Mouse (Mus musculus) embryonic facial prominence, embryonic 10.5 days (tissue): ENCODE measurements around the gene Ccl27a. TPM values are rescaled to one million over a fixed set of nuclear protein-coding genes. Genes with fewer than 3 reads are reported as not detected.

Source experiments
- polyA plus RNA-seq: library from polyadenylated mRNA; unstranded; fragments of >200 nt; fragmentation: Nextera tagmentation; extraction: Ambion mirVana; gene quantifications from 2 replicates; pipeline ENCODE4 v1.2.1, GENCODE M21; 2016

The Ccl27a gene
- polyA plus RNA-seq, 1 experiment from 2014 or later: 43.2 TPM

Other genes with a start within 250 kb of the Ccl27a start
- gene Fam219a, start 204.7 kb downstream of the Ccl27a start, polyA plus RNA-seq: 2.0 and 2.6 TPM in 2 replicates
- gene Dnaic1, start 204.5 kb downstream of the Ccl27a start, polyA plus RNA-seq: 1.3 and 1.8 TPM in 2 replicates
- 19.3 and 19.8 TPM in 2 replicates for gene Enho, start 133.9 kb downstream of the Ccl27a start, polyA plus RNA-seq
- 8.6 and 11.1 TPM in 2 replicates for gene Cntfr, start 77.2 kb downstream of the Ccl27a start, polyA plus RNA-seq
- gene Il11ra1, start 74.3 kb downstream of the Ccl27a start, polyA plus RNA-seq: 146 and 188 TPM in 2 replicates
- gene Rpp25l, start 60.7 kb downstream of the Ccl27a start, polyA plus RNA-seq: 91.2 and 91.9 TPM in 2 replicates
- gene Dctn3, start 51.1 kb downstream of the Ccl27a start, polyA plus RNA-seq: 133 and 140 TPM in 2 replicates
- gene Arid3c, start 43.1 kb downstream of the Ccl27a start, polyA plus RNA-seq: 0.50 and 0.86 TPM in 2 replicates
- 31.2 and 34.3 TPM in 2 replicates for gene Galt, start 19.0 kb downstream of the Ccl27a start, polyA plus RNA-seq
- gene Sigmar1, start 18.1 kb downstream of the Ccl27a start, polyA plus RNA-seq: 87.6 and 91.5 TPM in 2 replicates
- gene Gm21541, start 129.4 kb upstream of the Ccl27a start, polyA plus RNA-seq: not detected in 2 replicates
- gene Gm20878, start 167.3 kb upstream of the Ccl27a start, polyA plus RNA-seq: 1.5 and 2.8 TPM in 2 replicates
- gene Fam205a4, start 191.8 kb upstream of the Ccl27a start, polyA plus RNA-seq: 0.11 TPM in 1 of 2 replicates, not detected in the other